Mouse (Mus musculus) layer of hippocampus, adult 2 months (tissue): Measurements from ENCODE around the gene Hoxb4. TPM values are rescaled to one million over a fixed set of nuclear protein-coding genes. Genes with fewer than 3 reads are reported as not detected.

Experiments
- DNase-seq, 2 experiments: peaks; one replicate each; pipeline ENCODE4 v3.0.0; 2022; ENCODE audit warnings: low spot score in 2 of 2
- H3K27ac ChIP-seq: fragments of 200-600 bp; 2 replicates; pipeline ENCODE4 v1.8.1; 2022
- H3K4me3 ChIP-seq: fragments of 200-600 bp; 2 replicates; pipeline ENCODE4 v1.8.1; 2022; ENCODE audit warnings: mild to moderate bottlenecking
- CTCF ChIP-seq: fragments of 200-600 bp; conservative IDR thresholded peaks from 2 replicates; pipeline ENCODE4 v1.8.1; 2022; ENCODE audit warnings: antibody characterized with exemption, mild to moderate bottlenecking, moderate library complexity
- total RNA-seq, 2 experiments: library from RNA; stranded (reverse); gene quantifications; 2 replicates each; pipeline ENCODE4 v1.2.3; 2021

The Hoxb4 gene
- total RNA-seq, 2 experiments from 2014 or later, result not detected

DNA sequence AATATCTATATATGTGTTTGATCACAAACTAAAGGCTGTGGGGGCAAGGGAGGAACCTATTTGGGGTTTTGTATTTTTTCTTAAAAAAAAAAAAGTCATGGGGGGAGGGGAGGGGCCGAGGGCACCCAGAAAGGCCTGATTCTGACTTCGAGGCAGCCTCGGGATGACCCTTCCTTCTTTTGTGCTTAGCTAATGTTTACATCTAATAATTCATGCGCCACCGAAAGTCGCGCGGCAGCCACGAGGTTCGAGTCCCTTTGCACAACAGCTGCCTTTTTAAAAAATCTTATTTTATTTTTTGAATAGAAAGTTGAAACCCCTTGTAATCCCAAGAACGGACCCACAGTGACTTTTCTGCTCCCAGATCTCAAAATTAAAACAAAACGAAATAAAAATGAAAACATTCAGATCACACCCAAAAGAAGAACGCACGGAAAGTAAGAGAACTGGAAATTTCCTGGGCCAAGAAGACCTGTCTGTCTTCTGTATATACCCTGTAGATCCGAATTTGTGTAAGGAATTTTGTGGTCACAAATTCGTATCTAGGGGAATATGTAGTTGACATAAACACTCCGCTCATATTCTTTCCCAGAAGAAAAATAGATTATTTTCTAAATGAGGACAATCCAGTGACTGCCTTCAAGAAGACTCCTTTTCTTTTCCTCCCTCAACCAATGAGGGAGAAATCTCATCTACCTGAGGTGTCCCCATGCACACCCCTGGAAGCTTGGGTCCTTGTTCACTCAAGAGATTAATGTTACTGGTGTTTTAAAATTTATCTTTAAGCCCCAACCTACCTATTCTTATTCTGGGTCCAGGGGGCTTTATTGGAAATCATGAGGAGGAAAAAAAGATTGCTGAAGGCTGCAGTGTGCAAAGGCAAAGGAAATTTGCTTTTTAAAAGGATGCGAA lies 1.1 kb upstream of the Hoxb4 start:
- H3K27ac ChIP-seq, result no peak overlapping the region
- DNase-seq, result no peak
- H3K4me3 ChIP-seq, result no peak overlapping the region
- TF ChIP-seq CTCF, result no peak

DNA sequence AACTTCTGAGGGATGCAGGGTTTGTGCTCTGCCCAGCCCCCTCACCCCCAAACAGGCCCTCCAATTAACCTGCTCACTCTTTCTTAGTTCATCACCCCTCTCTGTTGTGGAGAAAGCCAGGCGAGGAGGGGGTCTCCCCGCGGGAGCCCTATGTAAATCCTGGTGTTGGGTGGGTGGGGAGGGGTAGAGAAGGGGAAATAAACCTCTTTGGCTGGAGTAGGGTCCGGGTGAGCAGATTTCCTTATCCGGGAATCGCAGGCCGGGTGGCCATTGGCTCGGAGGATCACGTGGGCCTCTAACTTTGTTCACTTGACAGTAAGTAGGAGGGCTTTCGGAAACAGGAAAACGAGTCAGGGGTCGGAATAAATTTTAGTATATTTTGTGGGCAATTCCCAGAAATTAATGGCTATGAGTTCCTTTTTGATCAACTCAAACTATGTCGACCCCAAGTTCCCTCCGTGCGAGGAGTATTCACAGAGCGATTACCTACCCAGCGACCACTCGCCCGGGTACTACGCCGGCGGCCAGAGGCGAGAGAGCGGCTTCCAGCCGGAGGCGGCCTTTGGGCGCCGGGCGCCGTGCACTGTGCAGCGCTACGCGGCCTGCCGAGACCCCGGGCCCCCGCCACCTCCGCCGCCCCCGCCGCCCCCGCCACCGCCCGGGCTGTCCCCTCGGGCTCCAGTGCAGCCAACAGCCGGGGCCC lies 452 bp downstream of the Hoxb4 start:
- Histone ChIP-seq H3K27ac (no peak overlapping the region), H3K4me3 (no peak overlapping the region)
- no peak for DNase-seq
- TF ChIP-seq CTCF, result no peak

DNA sequence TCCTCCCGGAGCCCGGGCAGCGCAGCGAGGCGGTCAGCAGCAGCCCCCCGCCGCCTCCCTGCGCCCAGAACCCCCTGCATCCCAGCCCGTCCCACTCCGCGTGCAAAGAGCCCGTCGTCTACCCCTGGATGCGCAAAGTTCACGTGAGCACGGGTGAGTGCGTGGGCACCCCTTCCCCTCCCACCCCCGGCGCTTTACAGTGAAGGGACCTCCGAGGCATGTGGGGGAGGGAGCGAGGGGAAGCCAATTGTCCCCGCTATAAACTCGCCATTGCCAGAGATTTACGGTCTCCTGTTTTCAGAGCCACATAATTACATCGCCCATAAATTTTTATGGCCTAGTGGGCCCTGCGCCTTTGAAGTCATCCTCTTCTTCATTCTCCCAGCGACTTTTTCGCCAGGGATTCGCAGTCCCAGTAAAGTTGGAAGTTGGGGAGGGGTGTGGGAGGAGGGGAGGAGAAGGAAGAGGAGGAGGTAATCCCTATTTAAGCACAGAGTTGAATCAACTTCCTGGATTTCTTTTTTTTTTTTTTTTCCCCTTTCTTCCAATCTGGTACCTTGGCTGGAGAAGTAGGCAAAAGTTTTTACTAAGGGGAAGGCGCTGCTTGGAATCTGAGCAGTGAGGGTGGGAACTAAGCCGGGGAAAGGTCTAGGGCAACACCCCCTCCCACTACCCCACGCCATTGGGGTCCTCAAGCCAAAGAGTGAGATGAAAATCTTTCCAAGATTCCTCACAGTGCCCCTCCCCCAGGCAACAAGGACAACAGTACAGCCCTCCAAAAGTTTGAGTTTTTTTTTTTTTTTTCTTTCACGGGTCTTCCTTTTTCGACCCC lies 1.2 kb downstream of the Hoxb4 start:
- TF ChIP-seq CTCF, result no peak
- Histone ChIP-seq H3K4me3 (no peak overlapping the region), H3K27ac (no peak overlapping the region)
- DNase-seq, result no peak

DNA sequence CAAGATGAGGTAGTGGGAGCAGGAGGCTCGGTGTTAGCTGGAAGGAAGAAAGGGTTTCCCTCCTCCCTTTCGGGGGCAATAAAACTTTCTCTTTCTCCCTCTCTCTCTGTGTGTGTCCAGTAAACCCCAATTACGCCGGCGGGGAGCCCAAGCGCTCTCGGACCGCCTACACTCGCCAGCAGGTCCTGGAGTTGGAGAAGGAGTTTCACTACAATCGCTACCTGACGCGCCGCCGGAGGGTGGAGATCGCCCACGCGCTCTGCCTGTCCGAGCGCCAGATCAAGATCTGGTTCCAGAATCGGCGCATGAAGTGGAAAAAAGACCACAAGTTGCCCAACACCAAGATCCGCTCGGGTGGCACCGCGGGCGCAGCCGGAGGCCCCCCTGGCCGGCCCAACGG lies 1.8 kb downstream of the Hoxb4 start:
- no peak for TF ChIP-seq CTCF
- DNase-seq, result no peak
- Histone ChIP-seq H3K4me3 (no peak overlapping the region), H3K27ac (no peak overlapping the region)

DNA sequence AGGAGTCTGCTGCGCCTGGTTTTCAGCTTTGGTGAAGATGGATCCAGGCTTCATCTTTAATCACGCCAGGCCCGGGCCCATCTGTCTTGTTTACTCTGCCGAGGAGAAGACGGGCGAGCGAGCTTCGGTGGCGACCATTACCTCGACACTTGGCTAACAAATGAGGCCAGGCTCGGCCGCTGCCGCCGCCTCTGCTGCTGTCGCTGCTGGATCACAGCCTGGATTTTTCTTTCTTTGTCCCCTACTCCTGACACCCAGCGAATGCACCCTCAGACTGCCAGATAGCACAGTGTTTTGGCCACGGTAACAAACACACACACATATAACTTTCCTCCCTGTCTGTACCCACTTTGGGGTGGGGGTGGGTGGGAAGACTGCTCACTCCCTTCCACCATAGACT lies 2.6 kb downstream of the Hoxb4 start:
- DNase-seq, result no peak
- no peak for TF ChIP-seq CTCF
- Histone ChIP-seq H3K27ac (no peak overlapping the region), H3K4me3 (no peak overlapping the region)

DNA sequence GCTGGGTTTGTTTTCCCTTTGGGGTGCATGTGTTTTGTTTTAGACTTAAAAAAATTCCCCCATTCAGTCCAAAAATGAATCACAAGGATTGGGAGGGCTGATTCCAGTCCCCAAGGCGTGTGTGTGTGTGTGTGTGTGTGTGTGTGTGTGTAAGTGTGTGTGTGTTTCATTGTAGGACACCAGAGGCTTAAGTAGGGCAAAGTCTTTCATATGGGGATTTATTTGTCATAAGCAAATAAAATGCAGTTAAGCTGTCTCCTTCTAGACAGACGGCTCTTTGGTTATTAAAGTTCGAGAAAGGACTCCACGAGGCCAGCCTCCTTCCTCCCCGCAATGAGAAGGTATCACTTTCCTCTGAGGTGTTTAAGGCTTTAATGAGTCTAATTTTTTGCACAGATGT lies 3.8 kb downstream of the Hoxb4 start:
- no peak for TF ChIP-seq CTCF

DNA sequence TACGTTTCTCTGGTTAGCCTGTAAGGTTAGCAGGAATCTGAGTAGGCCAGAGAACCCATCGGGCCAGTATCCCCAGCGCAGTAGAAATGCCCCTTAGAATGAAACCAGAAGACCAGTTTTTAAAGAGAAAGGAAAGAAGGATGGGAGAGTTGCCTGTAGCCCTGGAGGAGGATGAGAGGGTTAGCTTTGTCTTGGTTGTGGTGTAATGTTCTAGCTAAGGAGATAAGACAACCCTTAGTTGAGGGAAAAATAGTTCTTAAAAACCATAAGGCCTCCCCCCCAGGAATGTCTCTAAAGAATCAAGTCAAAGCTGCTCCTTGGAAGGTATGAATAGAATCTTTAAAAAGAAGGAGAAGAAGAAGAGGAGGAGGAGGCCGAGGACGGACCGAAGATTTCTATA lies 4.7 kb downstream of the Hoxb4 start:
- Histone ChIP-seq H3K27ac (no peak overlapping the region), H3K4me3 (no peak overlapping the region)
- DNase-seq, result no peak
- no peak for TF ChIP-seq CTCF

More for the DNA sequence above, 3.8 kb downstream of the Hoxb4 start:
- DNase-seq, result no peak
- Histone ChIP-seq H3K27ac (no peak overlapping the region), H3K4me3 (no peak overlapping the region)

DNA sequence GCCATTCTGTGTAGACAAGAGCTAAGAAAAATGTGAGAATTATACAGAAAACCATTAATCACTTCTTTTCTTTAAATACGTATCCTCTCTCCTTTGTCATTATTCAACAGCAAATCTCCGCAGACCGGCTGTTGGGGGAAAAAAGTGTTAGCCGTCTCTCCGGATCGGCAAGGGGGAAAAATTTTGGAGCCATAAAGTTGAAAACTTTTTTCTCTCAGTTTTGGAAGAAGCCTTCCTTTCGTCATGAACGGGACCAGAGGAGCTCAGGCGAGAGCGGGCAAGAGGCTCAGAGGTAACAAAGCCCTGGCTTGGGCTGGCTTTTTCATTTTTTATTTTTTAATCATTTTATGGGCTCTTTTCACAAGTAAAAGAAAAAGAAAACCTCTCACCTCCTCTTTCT lies 5.1 kb downstream of the Hoxb4 start, which contains the start of gene Hoxb3:
Gene Hoxb3, plus strand, starts transcription at position 173 of the 400 bp plus-strand sequence.
- TF ChIP-seq CTCF, result no peak

DNA sequence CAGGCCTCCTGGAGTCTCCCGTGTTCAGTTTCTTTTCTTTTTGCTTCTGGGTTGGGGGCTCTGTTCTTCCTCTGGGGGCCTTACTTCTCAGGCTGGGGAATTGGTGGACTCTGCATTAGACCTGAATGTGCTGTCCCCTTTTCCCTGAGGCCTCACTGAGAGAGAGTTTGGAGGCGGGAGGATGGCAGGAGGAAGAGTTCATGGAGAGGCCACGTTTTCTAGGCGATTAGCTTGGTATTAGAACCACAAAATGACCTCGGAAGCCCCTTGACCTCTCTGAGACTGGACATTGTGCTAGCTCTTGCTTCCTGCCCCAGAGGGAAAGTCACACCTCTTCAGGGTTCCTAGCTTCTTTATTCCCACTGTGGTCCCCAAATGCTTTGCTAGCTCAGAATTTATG lies 6.1 kb downstream of the Hoxb4 start:
- no peak for DNase-seq
- no peak for TF ChIP-seq CTCF
- Histone ChIP-seq H3K4me3 (no peak overlapping the region), H3K27ac (no peak overlapping the region)

More for the DNA sequence above, 5.1 kb downstream of the Hoxb4 start, which contains the start of gene Hoxb3:
- Histone ChIP-seq H3K4me3 (no peak within 1 kb of the TSS), H3K27ac (no peak within 1 kb of the TSS)
- DNase-seq, result no peak

DNA sequence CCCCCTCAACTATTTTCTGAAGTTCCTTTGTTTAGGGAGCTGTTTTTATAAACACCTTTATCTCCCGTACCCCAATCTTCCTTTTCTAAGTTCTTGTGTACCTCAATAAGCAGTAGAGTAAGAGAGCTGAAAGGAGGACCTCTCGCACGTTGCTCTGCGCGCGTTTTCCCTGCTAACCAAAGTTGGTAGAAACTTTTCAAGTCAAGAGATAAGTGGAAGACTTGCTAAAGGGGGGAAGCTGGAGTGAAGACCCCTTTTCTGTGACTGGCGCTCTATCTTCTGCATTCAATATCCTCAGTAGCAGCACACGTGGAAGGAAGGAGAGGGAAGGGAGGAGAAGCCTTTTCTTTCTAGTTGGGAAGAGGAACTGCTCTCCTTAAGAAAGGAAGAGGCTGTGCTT lies 6.9 kb downstream of the Hoxb4 start:
- H3K4me3 ChIP-seq, result no peak overlapping the region
- no peak for DNase-seq
- TF ChIP-seq CTCF, result no peak
- no peak overlapping the region for H3K27ac ChIP-seq

DNA sequence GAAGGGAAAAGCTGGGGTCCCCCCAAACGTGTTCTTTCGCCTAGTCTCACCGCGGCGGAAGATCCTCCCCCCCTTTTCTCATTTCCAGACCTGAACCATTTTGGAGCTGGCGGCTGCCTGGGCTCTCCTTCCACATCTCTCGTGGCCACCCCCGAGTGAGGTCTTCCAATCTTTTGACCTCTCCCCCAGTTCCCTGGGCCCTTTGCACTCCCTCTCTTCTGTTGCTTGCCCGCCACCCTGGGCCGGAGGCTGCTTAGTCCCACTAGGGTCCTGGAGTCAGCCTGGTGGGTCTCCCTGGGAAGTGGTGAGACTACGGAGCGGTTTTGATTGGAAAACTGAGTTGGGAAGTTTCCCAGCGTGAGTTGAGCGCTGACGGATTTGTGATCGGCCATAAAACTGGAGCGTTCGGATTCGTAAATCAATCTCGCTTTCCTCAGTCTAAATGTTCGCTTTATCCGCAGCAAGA lies 7.7 kb downstream of the Hoxb4 start:
- no peak for DNase-seq
- no peak for TF ChIP-seq CTCF
- Histone ChIP-seq H3K27ac (no peak overlapping the region), H3K4me3 (no peak overlapping the region)

DNA sequence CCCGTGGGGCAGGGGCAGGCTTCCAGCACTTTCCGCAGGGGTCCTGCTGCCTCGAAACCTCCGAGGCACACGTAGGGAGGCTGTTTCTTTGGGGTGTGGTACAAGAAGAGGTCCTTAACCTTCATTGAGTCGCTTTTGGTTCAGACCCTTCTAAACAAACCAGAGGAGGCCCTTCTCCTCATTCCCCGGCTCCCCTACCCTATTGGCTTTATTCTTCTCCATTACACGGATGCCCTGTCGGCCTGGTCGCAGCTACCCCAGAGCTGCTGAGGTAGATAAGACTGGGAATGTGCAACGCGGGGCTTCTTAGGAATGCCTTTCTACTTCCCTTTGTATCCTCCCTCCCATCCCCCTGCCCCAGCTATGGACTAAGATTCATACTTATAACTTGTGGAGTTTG lies 8.6 kb downstream of the Hoxb4 start:
- Histone ChIP-seq H3K27ac (no peak overlapping the region), H3K4me3 (no peak overlapping the region)
- no peak for TF ChIP-seq CTCF
- no peak for DNase-seq

DNA sequence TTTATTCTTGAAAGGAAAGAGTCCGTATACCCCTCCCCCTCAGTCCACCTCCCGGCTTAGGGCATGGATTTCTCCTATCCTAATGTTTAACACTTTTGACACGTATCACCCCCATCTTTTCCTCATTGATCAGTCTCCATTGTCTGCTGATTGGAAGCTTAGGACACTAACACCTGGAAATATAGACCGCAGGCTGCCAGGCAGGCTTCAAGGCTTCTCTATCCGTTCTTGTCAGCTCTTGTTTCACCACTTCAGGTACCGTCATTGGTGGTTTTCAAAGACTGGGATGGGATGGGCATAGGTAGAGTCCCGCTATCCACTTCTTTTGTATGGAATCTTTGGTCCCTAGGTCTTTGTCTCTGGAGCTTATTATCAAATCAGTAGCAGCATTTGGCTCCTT lies 9.1 kb downstream of the Hoxb4 start:
- H3K4me3 ChIP-seq, result no peak overlapping the region
- no peak for DNase-seq
- no peak for TF ChIP-seq CTCF
- no peak overlapping the region for H3K27ac ChIP-seq
